Mouse (Mus musculus): ENCODE results near the gene Gramd1c.

Gramd1c gene

DNA sequence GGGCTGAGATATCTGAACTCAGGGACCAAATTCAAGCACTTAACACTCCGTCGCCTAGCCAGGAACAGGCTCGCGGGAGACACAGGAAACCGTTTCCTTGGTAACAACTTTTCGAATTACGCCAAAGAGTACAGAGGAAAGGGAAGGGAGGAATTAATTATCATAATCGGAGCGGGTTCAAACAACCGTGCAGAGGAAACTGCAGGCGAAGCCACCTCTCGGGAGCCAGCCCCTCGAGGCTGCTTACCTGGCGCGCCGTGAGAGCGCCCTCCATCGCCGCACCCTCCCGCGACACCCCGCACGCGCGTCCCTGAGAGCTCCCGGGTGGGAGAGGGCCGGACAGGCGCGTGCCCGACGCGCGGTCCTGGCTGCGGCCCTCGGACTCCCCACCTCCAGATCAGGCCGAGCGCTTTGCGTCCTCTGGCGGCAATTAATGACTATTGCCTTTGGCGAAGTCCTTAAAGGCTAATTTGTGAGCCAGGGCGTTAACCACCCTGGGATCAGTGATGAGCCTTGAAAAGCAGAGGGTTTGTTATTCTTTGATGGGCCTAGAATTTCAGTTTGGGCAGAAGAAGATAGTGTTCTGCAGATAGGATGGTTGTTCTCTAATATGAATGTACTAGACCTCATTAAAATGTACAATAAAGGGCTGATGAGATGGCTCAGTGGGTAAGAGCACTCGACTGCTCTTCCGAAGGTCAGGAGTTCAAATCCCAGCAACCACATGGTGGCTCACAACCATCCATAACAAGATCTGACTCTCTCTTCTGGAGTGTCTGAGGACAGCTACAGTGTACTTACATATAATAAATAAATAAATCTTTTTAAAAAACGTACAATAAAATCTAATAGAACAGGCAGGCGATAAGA is at the start of gene Gramd1c:
Gene Gramd1c, minus strand, starts transcription at position 321 of the 870 bp plus-strand sequence.
- DNase-seq (ENCODE audit: low spot score in 2 of 2): peak; percentile 32 to 52

DNA sequence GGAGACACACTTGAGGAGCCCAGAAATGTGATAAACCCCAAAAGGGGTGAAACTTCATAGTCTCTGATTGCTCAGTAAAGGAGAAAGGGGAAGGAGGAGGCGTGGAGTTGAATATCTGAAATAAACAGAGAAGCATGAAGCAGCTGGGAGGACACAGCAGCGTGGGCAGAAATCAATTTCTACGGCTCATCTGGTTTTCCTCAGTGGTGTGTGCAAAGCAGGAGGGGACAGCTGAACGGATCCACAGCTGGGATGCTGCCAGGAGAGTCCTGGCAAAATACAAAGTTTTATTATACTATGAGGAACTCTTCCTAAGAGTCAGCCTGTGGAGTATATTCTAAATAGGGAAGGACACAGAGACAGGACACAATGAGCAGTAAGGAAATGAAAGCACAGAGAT is 45.9 kb upstream of the Gramd1c start:
- no peak for DNase-seq (ENCODE audit: low spot score in 2 of 2)

DNA sequence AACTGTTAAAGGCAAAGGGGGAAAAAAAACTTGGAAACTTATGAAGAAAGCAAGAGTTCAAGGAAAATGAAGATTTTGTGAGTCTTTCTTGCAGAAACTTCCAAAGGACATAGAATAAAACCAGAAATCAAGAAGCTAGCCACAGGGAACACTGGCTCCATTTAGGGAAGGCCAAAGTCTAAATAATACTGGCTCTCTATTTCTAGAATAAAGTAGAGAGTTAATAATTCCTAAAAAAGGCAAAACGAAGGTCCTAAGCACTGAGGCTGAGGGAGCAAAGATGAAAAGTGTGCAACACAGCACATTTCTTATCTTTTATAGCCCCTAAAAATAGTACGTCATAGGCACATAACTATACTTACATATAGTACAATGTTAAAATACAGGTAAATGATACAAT is 42.1 kb upstream of the Gramd1c start:
- DNase-seq (ENCODE audit: low spot score in 2 of 2): no peak

DNA sequence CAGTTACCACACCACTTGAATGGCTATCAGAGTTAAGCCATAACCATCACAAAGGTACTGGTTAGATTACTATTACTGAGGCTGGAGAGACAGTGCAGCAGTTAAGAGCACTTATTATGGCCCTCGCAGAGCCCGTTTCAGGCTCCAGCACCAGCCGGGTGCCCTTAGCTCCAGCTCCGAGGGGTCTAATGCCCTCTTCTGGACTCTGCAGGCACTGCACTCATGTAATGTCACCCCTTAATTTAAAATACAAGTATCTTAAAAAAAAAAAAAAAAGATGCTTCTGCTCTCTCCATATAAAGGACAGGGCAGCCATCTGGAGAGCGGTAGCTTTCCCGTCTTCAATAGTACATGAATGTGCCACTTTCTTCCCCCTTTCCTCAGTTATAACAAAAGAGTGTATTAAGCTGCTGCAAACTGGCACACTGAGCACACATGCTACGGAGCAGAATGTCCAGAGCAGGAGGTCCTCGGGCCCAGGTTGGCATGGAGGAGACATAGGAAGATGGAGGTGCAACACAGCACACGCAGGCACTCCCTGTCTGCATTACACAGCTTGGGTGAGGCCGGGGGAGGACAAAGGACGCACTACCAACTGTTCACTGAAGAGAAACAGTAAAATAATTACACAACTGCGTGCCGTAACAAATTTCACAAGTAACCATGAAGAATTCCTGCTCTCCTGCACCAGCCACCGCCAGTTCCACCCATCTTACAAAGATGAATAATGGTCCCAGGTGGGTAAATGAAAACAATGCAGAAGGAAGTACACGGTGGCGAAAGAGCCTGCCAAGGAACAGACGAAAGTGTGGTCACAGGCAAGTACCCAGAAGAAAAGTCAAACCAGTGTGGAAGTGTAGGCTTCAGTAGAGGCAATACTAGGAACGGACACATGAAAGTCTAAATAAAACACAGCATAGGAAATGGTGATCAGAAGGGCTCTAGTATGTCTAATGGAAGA is 40.9 kb upstream of the Gramd1c start:
- DNase-seq (ENCODE audit: low spot score in 2 of 2): no peak

DNA sequence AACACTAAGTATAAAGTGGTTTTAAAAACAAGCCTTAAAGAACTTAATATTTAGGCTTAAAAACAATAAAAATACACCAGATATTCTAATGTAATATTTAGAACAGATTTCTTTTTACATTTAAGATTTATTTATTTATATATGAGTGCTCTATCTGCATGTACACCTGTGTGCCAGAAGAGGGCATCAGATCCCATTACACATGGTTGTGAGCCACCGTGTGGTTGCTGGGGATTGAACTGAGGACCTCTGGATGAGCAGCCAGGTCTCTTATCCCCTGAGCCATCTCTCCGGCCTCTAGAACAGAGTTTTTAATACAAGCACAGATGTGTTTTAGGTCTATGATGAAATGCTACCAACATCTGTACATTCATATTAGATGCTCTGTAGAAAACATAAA is 39.8 kb upstream of the Gramd1c start:
- DNase-seq (ENCODE audit: low spot score in 2 of 2): no peak

DNA sequence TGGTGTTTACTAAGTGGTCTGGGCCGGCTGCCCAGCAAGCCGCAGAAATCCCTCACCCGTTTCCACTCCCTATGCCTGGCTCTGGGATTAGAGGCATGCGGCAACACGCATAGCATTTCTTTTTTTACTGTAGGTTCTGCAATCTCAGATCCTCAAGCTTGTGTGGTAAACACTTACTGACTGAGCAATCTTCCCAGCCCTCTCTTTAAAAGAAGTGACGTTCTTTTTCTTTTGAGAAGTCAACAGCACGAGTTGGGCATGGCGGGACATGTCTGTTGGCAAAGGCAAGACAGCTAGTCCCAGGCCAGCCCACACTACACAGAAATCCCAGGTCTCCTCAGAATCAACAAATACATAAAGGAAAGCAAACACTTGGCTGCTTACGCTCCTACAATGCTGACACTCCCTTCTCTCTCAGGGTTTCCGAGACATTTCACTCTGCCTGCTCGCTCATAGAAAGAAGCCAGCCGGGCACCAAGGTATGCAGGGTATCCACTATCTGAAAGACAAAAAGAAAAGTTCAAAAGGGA is 38.1 kb upstream of the Gramd1c start:
- peak; percentile 24 to 41 for DNase-seq (ENCODE audit: low spot score in 2 of 2)

DNA sequence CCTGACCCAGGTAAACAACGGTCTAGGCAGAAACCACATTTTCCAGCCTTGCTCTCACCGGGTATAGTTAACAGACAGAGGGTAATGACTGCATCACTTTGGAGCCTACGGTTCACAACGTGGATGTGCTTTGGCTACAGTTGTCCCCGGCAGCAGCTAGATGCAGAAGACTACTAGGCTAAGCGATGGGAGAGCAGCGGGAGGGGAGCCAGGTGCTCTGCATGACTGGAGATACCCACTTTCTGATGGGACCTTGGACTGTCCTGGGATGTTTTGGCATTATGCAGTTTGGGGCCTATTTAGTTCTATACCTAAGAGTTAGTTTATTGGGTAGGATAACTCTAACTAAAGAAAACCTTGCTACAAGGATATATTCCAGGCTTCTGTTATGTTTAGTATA is 36.2 kb upstream of the Gramd1c start:
- no peak for DNase-seq (ENCODE audit: low spot score in 2 of 2)

DNA sequence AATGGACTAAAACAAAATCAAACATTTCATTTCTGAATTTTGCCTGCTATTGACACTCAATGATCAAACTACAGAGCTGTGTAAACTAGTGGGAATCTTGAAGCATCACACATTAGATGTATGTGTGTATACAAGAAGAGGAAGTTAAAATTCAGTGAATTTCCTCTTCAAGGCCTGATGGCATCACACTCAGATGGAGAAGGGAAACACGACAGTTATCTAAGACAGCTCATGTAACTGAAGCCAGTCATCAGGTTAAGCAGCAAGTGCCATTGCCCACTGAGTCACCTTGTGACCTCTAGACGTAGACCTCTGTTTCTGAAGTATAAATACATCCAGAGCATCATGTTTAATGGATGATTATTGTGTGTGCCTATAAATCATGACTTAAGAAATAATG is 24.5 kb upstream of the Gramd1c start:
- DNase-seq (ENCODE audit: low spot score in 2 of 2): no peak

DNA sequence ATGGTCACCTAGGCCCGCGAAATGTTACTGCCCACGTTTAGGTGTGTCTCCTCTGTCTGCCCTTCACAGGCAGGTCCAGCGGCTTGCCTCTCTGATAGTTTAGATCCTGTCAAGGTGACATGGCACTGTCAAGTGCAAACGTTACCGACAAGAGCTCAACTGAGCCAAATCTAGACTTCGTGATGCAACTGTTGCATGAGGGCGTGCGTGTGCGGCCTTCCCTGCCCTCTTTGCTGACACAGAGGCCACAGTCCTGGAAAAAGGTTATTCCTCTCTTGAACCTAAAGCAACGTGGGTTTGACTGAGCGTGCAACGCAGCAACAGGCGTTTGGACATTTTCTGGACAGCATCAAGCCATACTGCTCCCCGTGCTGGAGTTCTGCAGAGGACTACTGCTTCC is 1.8 kb downstream of the Gramd1c start:
- no peak for DNase-seq (ENCODE audit: low spot score in 2 of 2)

DNA sequence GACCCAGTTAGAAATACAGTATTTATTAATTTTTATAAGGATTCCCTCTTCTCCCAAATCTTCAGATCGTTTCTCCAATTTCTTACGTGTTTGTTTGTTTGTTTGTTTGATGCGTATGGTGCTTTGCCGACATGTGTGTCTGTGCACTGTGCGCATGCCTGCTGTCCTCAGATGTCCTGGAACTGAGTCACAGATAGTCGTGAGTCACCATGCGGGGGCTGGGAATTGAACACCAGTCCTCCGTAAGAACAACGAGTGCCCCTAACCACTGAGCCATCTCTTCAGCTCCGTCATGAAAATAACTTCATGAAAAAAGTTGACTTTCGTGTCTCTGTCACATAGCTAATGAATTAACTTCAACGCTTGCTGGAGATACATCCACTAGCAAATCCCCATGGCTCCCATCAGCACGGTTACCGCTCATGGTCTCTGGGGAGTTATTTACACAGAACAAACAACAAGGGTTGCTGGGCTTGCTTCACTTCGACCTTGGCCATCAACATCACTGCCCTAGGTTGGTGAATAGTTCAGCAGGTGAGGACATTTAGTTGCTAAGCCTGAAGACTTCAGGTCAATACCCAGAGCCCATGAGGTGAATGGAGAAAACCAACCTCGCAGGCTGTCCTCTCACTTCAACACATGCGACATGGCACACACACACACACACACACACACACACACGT is 2.4 kb downstream of the Gramd1c start:
- no peak for DNase-seq (ENCODE audit: low spot score in 2 of 2)

DNA sequence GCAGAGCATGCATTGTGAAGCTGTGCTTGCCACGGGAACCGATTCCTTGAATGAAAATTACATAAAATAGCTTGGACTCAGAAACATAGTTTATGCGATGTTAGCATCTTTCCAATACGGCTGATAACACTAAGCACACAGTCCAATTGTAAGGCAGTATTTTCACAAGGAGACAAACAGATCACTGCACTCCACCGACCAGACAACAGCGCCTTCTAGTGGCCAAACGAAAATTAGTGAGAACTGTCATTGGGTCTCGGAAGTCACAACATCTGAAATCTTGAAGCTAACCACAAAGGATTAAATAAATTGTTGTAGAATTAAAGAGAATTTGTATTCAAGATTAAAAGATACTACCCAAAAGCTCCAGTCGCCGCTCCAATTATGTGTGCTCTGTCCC is 4.4 kb downstream of the Gramd1c start:
- peak; percentile 66 to 67 for DNase-seq (ENCODE audit: low spot score in 2 of 2)

DNA sequence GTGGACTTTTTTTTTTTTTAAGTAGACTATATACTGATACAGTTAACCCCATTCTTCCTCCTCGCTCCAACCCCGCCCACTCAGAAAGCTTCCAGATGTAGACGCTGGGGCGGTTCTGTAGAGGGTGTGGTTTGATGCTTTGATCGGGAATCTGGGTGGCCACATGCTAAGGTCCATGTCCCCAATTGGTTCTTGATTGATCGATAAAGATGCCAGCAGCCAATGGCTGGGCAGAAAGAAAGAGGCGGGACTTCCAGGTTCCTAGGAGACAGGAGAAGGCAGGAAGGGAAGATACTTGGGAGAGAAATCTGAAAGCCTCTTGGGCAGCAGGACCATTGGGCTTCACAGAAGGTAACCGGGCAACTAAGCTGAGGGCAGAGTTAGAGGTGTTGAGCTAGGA is 7.4 kb downstream of the Gramd1c start:
- no peak for DNase-seq (ENCODE audit: low spot score in 2 of 2)

DNA sequence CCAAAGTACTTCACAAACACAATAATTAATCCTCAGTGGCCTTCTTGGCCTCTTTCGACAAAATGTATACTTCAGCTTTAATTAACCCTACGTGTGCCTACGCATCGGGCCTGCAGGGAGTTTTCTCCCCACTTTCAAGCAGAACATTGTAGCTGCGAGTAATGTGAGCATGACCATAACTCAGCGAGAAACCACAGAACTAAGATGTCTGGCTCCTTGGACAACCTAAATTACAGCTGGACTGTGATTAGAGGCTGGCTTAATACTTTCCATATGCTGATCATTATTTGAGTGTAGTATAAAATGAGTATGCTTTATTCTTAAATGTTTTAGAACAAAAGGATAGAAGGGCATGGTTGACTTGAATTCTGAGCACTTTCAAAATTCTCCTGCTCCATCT is 9.9 kb downstream of the Gramd1c start:
- DNase-seq (ENCODE audit: low spot score in 2 of 2): no peak

DNA sequence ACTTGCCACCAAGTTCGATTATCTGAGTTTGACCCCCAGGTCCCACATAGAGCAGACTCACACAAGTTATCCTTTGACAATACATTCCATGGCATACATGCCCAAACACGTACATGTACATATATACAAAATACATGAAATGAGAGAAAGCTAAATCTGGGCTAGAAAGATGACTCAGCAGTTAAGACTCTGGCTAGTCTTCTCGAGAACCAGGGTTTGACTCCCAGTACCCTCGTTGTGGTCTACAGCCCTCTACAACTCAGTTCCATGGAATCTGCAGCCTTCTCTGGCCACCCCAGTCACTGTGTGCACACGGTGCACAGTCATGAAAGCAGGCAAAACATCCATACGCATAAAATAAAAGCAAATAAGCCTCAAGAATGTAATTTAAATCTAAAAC is 10.8 kb downstream of the Gramd1c start:
- no peak for DNase-seq (ENCODE audit: low spot score in 2 of 2)

DNA sequence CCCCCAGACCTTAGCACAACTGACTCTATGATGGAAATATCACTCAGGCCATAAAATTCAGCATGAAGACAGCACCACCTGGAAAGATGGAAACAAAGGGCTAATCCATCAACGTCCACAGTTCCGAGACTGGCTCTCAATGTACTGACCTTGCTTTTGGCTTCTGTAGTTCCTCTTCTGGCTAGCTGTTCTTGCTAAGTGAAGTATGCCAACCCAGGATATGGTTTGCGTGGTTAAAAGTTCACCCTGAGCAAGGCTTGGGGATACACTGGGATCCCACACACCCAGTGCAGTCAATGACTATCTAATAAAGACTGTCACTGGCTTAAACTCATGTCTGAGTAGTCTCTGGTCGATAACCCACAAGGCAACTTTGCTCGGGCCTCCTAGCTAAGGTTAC is 13.0 kb downstream of the Gramd1c start:
- DNase-seq (ENCODE audit: low spot score in 2 of 2): no peak

DNA sequence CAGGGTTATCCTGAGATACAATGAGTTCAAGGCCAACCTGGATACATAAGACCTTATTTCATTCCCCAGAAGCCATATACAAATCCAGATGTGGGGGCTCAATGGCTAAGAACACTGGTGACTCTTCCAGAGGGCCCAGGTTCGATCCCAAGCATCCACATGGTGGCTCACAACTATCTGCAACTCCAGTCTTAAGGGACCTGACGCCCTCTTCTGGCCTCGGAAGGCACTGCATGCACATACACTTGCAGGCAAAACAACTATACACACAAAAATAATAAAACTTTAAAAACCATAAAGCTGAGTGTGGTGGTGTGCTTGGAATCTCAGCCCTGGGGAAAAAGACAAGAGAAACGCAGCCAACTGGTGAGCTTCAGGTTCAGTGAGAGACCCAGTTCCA is 24.0 kb downstream of the Gramd1c start:
- no peak for DNase-seq (ENCODE audit: low spot score in 2 of 2)

DNA sequence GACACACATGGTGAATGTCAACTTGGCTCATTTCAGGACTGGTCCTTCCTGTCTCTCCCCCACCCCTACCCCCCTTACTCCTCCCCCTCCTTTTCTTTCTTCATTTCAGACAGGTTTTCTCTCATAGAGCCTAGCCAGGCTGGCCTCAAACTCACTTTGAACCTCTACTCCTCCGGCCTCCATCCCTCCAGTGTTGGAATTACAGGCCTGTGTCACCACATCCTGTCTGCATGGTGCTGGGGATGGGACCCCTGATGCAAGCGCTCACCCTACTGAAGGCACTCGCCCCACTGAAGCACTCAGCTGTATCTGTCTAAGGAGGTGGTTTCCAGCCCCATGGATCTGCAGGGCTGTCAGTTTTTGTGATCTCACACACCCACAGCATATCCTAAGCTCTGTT is 27.9 kb downstream of the Gramd1c start:
- no peak for DNase-seq (ENCODE audit: low spot score in 2 of 2)

DNA sequence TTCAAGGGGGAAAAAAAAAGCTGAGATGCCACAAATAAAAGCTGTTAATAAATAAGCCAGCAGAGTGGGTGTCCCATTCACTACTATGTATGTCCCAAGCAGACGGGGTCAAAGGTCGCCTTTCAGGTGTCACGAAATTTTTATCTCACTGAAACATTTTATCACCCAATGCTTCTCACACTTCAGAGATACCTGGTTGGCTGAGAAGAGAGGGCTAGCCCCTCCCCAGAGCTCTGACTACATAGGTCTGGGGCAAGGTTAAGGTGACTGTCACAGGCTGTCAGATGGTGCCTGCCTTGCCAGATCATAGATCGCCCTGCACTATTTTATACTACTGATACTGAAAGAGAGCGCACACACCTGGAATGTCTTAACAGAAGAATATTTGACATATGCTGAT is 29.8 kb downstream of the Gramd1c start:
- no peak for DNase-seq (ENCODE audit: low spot score in 2 of 2)

DNA sequence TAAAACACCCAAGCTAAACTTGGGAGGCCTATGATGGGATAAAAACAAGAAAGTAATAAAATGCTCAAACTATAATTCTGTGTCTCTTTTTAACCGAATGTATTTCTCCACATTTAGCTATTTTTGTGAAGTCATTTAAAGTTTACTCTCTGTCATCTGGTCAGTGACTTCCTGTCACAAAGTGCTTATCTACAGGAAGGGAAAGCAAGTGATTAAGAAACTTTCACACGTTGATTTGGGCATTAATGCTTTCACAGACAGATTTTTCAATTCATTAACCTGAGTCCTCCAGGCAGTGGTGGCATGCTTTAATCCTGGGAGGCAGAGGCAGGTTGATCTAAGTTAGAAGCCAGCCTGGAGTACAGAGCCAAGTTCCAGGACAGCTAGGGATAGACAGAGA is 33.9 kb downstream of the Gramd1c start:
- no peak for DNase-seq (ENCODE audit: low spot score in 2 of 2)

DNA sequence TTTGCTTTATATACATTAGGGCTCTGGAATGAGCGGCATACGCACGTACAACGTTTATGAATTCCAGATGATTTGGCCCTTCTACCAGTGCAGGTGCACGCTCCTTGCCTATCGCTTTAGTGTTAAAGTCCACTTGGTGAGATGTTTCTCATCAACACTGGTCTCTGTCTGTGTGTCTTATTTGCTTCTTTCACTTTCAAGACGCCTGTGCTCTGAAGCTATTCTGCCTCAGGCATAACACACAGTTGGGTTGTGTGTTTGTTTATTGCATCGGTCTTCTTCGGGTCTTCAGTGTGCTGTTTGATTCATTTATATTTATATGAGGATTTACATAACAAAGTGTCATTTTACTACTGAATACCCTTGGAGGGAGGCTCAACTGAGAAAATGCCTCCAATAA is 36.3 kb downstream of the Gramd1c start:
- no peak for DNase-seq (ENCODE audit: low spot score in 2 of 2)

DNA sequence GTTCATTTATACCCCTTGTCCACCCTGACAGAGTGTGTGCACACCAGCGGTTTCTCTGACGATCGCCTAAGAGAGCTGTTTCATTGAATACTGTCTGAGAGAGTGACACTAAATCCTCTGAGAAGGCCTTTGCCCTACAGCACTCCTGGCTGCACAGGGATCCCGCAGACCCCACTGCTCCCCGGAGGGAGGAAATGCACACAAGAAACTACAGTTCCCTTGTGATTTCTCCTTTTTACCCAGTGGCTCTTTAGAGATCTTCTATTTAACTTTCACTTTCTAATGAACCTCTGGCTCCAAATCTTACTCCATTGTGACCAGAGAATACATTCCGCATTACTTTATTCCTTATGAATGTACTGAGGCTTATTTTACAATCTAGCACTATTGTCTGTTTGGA is 36.9 kb downstream of the Gramd1c start:
- DNase-seq (ENCODE audit: low spot score in 2 of 2): no peak

DNA sequence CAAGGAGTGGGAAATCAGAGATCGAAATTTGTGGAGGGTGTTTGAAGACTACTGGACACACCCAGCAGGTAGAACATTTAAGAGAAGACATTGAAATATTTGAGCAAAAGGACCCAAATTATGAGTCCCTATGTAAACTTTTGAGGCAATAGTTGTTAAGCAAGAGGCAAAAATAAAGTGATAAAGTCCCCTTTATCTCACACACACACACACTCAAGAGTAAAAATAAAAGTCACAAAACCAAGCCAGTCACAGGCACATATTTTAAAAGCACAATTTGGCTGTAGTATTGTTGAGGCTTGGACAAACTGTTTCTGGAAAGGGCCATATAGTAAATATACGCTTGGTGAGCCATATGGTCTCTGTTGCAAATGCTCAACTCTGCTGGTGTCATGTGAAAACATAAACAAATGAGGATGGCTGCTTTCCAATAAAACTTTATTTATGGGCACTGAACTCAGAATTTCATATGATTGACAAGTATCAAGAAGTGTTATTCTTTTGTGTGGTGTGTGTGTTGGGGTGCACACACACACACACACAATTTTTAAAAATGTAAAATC is 44.1 kb downstream of the Gramd1c start:
- DNase-seq (ENCODE audit: low spot score in 2 of 2): no peak
